Mouse (Mus musculus) inflammation-experienced regulatory T-cells (primary cell): ENCODE data around the gene Gm3248. TPM values are rescaled to one million over a fixed set of nuclear protein-coding genes. Genes with fewer than 3 reads are reported as not detected.

Experiments
- polyA plus RNA-seq, 2 experiments: library from polyadenylated mRNA; unstranded; fragments of 100-300 nt; shearing (Covaris generic); gene quantifications; one replicate each; pipeline ENCODE4 v1.2.1; 2017

Gm3248 gene
- 1 to 10 TPM in 1 of 2 experiments, under 1 TPM in 1; 0.22 to 4.5 TPM for polyA plus RNA-seq

GRCm38 (mm10) chr14:5961635-5962034, at the start of gene Gm3248:
Gene Gm3248, minus strand, starts transcription at chr14:5961745.

GRCm38 (mm10) chr14:5979037-5979436, 17.5 kb upstream of the Gm3248 start, which contains the start of gene Gm3453:
Gene Gm3453, minus strand, starts transcription at chr14:5979137.

Other genes with a start within 250 kb of the Gm3248 start
- gene Gm3373, start 220.2 kb downstream of the Gm3248 start, polyA plus RNA-seq: 1 to 10 TPM; 1.2 to 3.3 TPM
- 1 to 10 TPM; 2.5 to 5.3 TPM for gene Gm3383, start 153.8 kb downstream of the Gm3248 start, polyA plus RNA-seq
- gene Gm3424, start 131.4 kb downstream of the Gm3248 start, polyA plus RNA-seq: not detected
- 1 to 10 TPM in 1 of 2 experiments, under 1 TPM in 1; 0.97 to 2.0 TPM for gene Gm8237, start 81.4 kb downstream of the Gm3248 start, polyA plus RNA-seq
- not detected for gene Gm3453, start 17.4 kb upstream of the Gm3248 start, polyA plus RNA-seq
- gene Gm6337, start 96.5 kb upstream of the Gm3248 start, polyA plus RNA-seq: 1 to 10 TPM in 1 of 2 experiments, not detected in 1; 1.5 TPM
- 1 to 10 TPM; 1.4 to 4.4 TPM for gene Gm8206, start 132.2 kb upstream of the Gm3248 start, polyA plus RNA-seq
- 10 to 100 TPM in 1 of 2 experiments, 1 to 10 TPM in 1; 5.4 to 10.9 TPM for gene Gm3468, start 146.9 kb upstream of the Gm3248 start, polyA plus RNA-seq
- under 1 TPM; 0.20 to 0.42 TPM for gene Gm3476, start 164.1 kb upstream of the Gm3248 start, polyA plus RNA-seq